Mouse (Mus musculus) B cell, adult (primary cell): ENCODE data around the gene Lrfn3. TPM values are rescaled to one million over a fixed set of nuclear protein-coding genes. Genes with fewer than 3 reads are reported as not detected.

Source experiments
- total RNA-seq: library from RNA; stranded (reverse); gene quantifications from 4 replicates; pipeline ENCODE4 v1.2.4, GENCODE M21; 2023; ENCODE audit not compliant: inconsistent age

The Lrfn3 gene
- total RNA-seq, result not detected in 4 replicates

DNA sequence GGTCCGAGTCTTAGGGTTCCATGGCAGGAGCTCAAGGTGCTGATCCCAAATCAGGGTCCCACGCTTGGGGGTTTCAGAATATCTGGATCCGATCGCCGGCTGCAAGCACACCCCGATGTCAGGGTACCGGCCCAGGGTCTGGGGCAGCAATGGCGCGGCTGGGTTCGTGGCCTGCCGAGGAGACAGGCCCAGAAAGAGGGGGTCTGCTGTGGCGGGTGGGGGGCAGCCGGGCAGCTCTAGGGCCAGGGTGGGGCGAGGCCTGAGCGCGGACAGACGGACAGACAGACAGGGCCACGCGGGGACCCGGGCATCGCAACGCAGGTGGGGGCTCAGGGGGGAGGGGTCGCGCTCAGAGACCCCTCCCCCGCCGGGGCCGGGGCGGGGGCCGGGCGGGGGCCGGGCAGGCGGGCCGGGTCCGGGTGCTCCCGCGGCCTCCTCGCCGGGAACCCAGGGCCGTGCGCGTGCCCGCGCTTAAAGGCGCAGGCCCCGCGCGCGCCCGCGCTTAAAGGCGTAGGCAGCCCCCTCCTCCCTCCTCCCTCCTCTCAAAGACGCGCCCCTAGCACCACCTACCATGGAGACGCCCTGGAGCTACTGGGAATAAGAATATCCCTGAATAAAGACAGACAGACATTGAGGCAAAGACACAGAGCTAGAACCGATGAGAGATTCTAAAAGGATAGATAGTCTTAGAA lies at the start of gene Lrfn3:
Gene Lrfn3, minus strand, starts transcription at position 121 of the 692 bp plus-strand sequence.

DNA sequence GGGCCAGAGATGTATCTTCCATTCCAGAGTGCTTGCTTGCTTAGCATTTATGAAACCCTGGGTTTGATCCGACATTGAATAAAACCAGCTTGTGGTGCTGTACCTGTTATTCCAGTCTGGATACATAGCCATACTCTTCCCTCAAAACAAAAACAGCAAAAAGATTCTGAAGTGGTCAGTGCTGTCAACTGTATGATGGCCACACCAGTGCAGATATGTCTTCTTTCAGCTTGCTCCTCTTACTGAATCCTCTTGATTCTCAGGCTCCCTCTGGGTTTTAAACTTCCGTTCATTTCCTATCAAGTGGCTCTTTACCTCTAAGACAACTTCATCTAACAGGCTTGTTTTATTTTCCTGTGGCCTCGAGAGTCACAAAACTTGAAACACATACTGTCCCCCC lies 38.8 kb downstream of the Lrfn3 start, which contains the start of gene Sdhaf1:
Gene Sdhaf1, minus strand, starts transcription at position 101 of the 400 bp plus-strand sequence.

DNA sequence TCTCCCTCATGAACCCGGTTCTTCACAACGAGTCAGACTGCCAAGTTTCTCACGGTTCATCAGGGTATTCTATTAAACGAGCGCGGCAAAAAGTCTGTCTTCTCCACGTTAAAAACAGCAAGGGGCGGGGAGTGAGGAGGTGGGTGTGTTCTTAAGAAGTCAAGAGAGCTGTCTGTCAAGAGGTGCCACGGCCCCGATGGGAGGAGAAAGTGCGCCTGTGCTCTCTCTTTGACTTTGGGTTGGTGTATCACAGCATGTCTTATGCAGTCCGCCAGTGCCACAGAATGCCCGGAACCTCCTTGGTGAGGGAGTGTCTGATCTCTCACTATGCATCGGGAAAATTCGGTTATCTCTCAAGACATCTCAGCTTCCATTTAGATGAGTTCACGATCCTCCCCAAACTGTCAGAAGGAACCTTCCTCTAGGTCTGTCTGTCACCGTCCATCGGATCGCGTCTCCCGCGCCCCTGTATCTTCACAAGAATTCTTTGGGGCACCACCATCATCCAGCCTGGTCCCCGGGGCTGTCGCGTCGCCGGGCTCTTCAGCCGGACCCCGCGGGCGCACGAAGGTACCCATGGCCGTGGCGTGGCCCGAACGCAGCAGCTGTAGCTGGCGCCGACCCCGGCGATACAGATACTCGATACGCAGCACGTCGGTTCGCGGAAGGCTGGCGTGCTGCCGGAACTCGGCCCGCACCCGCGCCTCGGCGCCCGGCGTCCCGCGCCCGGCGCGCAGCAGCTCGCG lies 40.9 kb downstream of the Lrfn3 start, which contains the start of gene E130208F15Rik:
Gene E130208F15Rik, plus strand, starts transcription at position 202 of the 746 bp plus-strand sequence.

DNA sequence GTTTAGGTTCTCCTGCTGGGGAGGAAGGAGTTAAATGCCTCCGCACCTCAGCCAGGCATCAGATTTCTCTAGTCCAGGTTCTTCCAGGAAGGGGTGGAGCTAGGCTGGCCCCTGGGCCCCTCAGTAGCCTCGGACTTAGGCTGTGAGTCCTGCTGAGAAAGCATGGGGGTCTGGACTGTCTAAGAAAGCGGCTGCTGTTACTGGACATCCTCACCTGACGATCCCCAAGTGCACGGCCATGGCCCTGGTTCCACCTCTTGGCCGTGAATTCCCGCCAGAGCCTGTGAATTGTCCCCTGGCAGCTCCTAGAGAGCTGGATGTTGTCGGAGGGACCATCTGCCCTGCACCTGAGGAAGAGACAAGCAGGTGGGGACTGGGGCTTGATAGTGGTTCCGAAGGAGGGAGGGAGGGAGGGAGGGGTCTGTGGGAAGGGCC lies 47.8 kb downstream of the Lrfn3 start, which contains the start of gene Syne4:
Gene Syne4, plus strand, starts transcription at position 87 of the 435 bp plus-strand sequence.

DNA sequence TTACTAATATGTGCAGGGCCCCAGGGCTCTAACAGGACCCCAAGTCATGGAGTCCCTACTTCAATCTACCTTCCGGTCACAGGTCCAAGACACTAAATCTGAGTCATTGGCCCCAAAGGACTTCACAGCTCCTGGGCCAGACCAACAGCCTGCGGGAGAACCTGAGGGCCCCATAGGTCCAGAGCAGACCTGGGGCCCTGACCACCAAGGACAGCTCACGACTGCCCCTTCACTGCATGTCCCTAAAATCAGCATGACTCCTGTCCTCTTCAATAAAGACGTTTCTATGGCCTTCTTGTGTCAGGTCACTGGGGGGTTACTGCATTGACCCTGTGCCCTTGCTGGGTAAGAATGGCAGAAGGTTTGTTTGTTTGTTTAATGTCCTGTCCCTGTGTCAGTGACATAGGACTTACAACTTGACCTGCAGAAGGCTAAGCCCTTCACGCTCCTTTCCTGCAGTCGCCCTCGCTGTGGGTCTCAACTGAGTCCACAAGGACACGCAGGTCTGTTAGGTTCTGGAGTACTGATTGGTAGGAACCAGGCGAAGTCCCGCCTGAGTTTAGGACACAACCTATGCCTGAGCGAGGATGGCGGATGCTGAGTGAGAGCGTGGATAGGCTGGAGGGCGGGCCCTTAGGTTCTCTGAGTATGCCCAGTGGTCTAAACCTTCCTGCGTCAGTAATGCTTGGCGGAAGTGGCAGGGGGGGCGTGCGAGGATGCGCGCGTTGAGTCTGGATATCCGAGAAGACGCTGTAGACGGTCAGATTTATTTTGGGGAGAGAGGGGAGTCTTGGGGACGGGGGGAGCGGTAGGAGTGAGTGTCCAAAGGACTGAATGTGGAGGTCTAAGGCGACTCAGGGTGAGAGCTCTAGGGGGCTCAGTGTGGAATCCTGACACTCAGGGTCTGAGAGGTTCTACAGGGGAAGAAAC lies 54.2 kb downstream of the Lrfn3 start, which contains the start of gene Alkbh6:
Gene Alkbh6, plus strand, starts transcription at position 642 of the 930 bp plus-strand sequence.

Other genes starting within 250 kb of the Lrfn3 start
- gene Zfp382, start 240.8 kb downstream of the Lrfn3 start, total RNA-seq, result 14.6 to 20.9 TPM (median 16.3 TPM) in 4 replicates
- 41.7 to 52.0 TPM (median 46.8 TPM) in 4 replicates for gene Zfp146, start 193.0 kb downstream of the Lrfn3 start, total RNA-seq
- 1.6 TPM in 1 of 4 replicates, not detected in the others for gene Cox7a1, start 178.6 kb downstream of the Lrfn3 start, total RNA-seq
- 176 to 190 TPM (median 187 TPM) in 4 replicates for gene Capns1, start 164.0 kb downstream of the Lrfn3 start, total RNA-seq
- gene Polr2i, start 130.8 kb downstream of the Lrfn3 start, total RNA-seq, result 33.3 to 43.1 TPM (median 37.9 TPM) in 4 replicates
- 30.3 to 41.6 TPM (median 35.2 TPM) in 4 replicates for gene Tbcb, start 130.5 kb downstream of the Lrfn3 start, total RNA-seq
- gene Ovol3, start 127.0 kb downstream of the Lrfn3 start, total RNA-seq, result not detected in 4 replicates
- 1.1 to 2.1 TPM (median 1.7 TPM) in 4 replicates for gene Thap8, start 82.7 kb downstream of the Lrfn3 start, total RNA-seq
- gene Wdr62, start 82.4 kb downstream of the Lrfn3 start, total RNA-seq, result 6.2 to 10.2 TPM (median 6.8 TPM) in 4 replicates
- gene Clip3, start 71.0 kb downstream of the Lrfn3 start, total RNA-seq, result not detected in 4 replicates
- 78.4 to 86.3 TPM (median 81.5 TPM) in 4 replicates for gene Alkbh6, start 54.1 kb downstream of the Lrfn3 start, total RNA-seq
- 6.4 to 7.9 TPM (median 6.8 TPM) in 4 replicates for gene Syne4, start 48.0 kb downstream of the Lrfn3 start, total RNA-seq
- gene E130208F15Rik, start 41.0 kb downstream of the Lrfn3 start, total RNA-seq, result 4.3 to 7.0 TPM (median 5.0 TPM) in 4 replicates
- 17.6 to 23.6 TPM (median 21.4 TPM) in 4 replicates for gene Sdhaf1, start 38.9 kb downstream of the Lrfn3 start, total RNA-seq
- 70.1 to 84.0 TPM (median 75.8 TPM) in 4 replicates for gene Tyrobp, start 51.0 kb upstream of the Lrfn3 start, total RNA-seq
- gene Hcst, start 57.1 kb upstream of the Lrfn3 start, total RNA-seq, result 39.7 to 48.5 TPM (median 46.1 TPM) in 4 replicates
- gene Nfkbid, start 59.0 kb upstream of the Lrfn3 start, total RNA-seq, result 301 to 337 TPM (median 313 TPM) in 4 replicates
- not detected in 4 replicates for gene Aplp1, start 82.8 kb upstream of the Lrfn3 start, total RNA-seq
- not detected in 4 replicates for gene Kirrel2, start 94.9 kb upstream of the Lrfn3 start, total RNA-seq
- gene Nphs1, start 95.5 kb upstream of the Lrfn3 start, total RNA-seq, result not detected in 4 replicates
- gene Prodh2, start 130.8 kb upstream of the Lrfn3 start, total RNA-seq, result not detected in 4 replicates
- 11.3 to 15.9 TPM (median 12.8 TPM) in 4 replicates for gene Arhgap33, start 172.3 kb upstream of the Lrfn3 start, total RNA-seq
- gene Hspb6, start 189.4 kb upstream of the Lrfn3 start, total RNA-seq, result 1.6 to 3.7 TPM (median 2.0 TPM) in 4 replicates
- gene Proser3, start 189.5 kb upstream of the Lrfn3 start, total RNA-seq, result 11.8 to 20.0 TPM (median 14.2 TPM) in 4 replicates
- gene Lin37, start 197.1 kb upstream of the Lrfn3 start, total RNA-seq, result 38.2 to 49.8 TPM (median 44.0 TPM) in 4 replicates
- 98.1 to 127 TPM (median 108 TPM) in 4 replicates for gene U2af1l4, start 200.5 kb upstream of the Lrfn3 start, total RNA-seq
- gene Gm49396, start 200.6 kb upstream of the Lrfn3 start, total RNA-seq, result 9.7 to 14.5 TPM (median 10.9 TPM) in 4 replicates
- 130 to 155 TPM (median 145 TPM) in 4 replicates for gene Psenen, start 200.9 kb upstream of the Lrfn3 start, total RNA-seq
- 7.7 to 12.0 TPM (median 8.8 TPM) in 4 replicates for gene Igflr1, start 202.7 kb upstream of the Lrfn3 start, total RNA-seq
- 95.8 to 120 TPM (median 111 TPM) in 4 replicates for gene Kmt2b, start 226.0 kb upstream of the Lrfn3 start, total RNA-seq
- 1.0 to 1.6 TPM (median 1.2 TPM) in 4 replicates for gene Zbtb32, start 236.1 kb upstream of the Lrfn3 start, total RNA-seq